Mouse (Mus musculus): Measurements from ENCODE around the gene Kcng1.

Gene Kcng1

GRCm38 (mm10) chr2:168281582-168281981 is at the start of gene Kcng1:
Kcng1 (minus strand) TSS chr2:168281736.
- no peak for DNase-seq (ENCODE audit: low read depth, low spot score)

- DNase-seq (ENCODE audit: low read depth, low spot score) = no peak
Measured at GRCm38 (mm10) chr2:168330421-168331070, 49.0 kb upstream of the Kcng1 start.

DNA sequence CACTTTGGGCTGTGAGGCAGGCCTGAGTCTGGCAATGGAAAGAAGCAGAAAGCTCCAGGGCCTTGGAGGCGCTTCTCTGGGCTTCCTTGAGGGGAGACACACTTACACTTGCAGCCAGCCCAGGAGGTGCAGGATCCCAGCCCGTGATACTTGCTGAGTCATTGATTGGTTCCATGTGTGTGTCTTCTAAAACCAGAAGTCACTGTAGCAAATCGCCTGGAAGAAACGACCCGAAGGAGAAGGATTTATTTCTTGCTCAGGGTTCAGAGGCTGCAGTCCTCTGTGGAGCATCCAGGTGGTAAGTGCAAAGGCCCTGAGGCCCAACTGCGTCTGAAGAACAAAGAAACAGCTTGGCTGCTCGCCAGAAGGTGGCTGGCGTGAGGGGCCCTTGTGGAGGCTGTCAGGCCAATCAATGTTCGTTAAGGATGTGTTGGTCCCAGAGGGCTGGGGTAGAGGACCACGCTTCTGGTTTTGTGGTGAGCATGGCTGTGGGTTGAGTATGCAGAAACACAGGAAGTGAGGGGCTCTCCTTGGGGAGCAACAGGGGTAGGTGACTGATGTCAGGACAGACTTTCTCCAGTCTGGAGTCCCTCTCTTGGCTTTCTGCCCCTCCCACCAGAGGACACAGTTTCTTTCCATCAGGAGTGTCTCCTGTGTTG is 40.3 kb upstream of the Kcng1 start:
- DNase-seq (ENCODE audit: low read depth, low spot score) = no peak

DNA sequence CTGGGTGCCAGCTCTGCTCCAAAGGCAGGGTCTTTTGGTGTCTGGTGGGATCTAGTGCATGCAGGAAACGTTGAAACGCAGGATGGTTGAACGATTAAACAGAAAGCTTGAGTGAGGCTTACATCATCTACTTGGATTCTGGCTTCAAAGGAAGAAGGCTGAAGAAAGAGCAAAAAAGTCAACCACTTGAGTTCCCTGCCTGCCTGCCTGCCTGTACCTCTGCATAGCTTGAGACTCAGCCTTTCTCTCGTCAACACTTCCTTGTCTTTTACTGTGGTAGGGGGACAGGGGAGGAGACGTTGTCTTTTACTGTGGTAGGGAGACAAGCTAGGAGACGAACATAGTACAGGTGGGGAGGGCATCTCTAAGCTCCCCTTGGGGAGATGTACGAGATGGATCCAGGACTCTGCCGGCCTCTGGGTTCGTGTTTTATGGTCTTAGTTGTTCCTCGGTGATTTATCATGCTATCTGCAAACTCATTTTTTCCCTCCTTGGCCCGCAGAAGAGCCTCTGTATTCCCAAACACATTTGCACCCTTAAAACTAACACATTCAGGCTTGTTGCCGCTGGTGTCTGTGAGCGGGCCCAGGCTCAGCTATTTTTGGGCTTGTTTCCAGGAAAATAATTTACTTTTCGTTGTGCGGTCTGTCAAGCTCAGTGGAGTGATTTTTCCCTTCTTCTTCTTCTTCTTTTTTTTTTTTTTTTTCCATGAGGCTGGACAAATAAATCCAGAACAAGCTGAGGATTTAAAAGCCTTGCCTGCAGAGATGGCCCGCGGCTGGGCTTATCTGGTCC is 39.0 kb upstream of the Kcng1 start:
- no peak for DNase-seq (ENCODE audit: low read depth, low spot score)

DNA sequence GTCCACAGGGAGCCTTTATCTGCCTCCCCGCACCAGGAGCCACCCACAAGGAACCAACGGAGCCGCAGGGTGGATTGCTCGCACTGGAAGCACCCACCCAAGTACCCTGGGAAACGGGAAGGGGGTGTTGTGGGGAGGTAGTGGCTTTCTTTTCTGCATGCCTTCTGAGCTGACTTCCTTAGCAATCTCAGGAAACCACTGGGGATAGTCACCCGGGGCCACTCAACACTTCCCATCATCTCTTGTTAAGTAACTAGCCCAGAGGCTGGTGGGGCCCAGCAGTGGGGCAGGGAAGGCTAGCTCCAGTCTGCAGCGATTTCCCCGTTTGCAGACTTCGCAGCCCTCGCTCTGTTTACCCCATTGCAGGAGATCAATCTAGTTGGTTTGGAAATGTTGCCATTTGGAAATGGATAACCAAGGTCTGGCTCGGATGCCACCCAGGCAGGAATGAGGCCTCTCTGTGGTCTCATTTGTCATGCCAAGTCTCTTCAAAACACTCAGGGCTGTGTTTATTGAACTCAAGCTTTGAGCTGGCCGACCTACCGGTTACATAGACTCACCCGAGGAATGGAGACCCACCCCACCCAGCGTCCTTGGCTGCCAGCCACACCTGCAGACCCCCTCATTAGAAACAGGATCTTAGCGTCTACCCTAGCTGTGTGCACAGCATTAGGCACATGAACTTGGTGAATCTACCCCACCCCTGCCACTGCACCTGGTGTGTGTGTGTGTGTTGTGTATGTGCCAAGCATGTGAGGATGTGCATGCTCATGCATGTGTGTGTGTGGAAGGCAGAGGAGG is 33.3 kb upstream of the Kcng1 start:
- no peak for DNase-seq (ENCODE audit: low read depth, low spot score)

DNA sequence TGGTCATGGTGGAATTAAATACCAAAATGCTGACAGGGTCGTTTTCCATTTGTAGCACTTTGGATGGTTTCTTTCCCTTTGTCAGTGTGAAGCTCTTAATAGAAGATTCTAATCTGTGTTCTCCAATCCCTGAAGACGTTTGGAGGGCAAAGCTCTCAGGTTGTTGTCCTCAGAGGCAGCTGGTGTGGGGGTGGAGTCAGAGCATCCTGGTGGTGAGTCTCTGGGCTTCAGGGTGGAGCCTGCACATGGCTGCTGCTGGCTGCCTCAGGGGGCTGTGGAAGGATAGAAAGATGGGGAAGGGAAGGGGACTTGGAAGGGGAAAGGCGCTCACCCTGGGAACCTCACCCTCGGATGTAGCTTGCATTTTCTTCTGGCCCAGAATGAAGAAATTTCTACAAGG is 31.0 kb upstream of the Kcng1 start:
- peak; percentile 19 for DNase-seq (ENCODE audit: low read depth, low spot score)

- DNase-seq (ENCODE audit: low read depth, low spot score) = peak; percentile 95
Measured at GRCm38 (mm10) chr2:168311006-168311405, 29.5 kb upstream of the Kcng1 start.

DNA sequence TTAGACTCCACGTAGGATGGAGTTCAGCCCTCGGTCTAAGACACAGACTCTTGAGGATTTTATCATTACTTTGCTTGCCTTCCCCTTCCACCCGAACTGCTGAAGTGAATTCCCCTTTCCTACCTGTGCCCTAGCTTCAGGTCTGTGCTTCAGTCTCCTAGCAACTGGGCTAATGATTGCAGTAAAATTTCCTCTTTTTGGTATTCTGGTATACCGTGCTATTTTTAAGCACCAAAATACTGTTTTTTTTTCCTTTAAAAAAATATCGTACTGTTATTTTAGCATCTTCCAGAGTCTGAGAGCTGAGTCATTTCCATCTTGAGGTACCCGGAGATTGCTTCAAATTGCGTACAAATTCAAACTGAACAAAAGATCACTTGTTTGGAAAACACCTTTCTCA is 27.4 kb upstream of the Kcng1 start:
- DNase-seq (ENCODE audit: low read depth, low spot score) = no peak

GRCm38 (mm10) chr2:168299650-168300049 is 18.1 kb upstream of the Kcng1 start:
- DNase-seq (ENCODE audit: low read depth, low spot score) = no peak

- DNase-seq (ENCODE audit: low read depth, low spot score) = peak; percentile 54
Measured at GRCm38 (mm10) chr2:168296530-168296929, 15.0 kb upstream of the Kcng1 start.

DNA sequence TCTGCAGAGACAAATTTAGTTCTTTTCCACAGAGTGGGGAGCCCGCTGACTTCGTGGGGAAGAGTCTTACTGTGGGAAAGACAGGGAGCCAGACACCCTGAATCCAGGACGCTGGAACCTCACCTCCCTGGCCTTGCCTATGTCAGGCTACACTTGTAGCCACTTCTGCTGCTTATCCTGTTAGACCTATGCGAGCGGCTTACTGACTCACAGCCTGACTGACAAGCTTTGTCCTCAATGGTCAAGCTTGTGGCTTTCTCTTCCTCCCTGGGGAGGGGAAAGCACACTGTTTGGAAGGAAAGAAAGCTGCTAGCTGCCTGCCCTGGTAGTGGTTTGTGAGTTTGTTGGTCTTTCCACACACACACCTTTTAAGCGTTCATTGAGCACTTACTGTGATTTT is 11.0 kb upstream of the Kcng1 start:
- no peak for DNase-seq (ENCODE audit: low read depth, low spot score)

DNA sequence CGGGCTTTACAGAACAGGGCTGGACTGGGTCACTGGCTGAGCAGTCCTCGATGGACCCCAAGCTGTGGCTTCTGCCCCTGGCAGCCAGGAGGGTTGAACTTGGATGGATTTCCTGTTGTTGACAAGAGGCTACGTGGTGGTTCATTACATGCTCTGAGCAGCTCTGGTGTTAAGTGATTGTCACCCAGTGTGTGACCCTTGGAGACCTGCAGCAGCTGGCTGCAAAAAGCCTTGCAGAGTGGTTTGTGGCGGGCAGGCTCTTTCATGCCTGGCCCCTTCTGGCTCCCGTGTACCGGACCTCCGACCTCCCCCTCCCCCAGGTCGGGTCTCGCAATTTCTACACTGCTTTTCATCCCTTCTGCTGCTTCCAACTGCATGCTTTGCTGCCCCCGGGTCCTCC is 10.5 kb upstream of the Kcng1 start:
- DNase-seq (ENCODE audit: low read depth, low spot score) = no peak

DNA sequence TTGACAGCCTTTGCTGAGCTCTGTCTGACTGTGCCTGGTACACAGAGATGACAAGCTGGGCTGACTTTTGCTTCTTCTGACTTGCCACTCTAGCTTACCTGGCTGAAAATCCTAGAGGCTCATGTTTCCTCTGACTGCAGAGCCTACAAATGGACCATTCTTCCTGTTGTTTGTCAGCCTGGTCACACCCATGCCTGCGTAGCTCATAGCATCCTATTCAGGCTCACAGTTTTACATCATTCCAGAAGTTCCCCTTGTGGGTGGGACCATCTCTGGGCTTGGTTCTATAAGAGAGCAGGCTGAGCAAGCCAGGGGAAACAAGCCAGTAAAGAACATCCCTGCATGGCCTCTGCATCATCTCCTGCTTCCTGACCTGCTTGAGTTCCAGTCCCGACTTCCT is 8.3 kb upstream of the Kcng1 start:
- no peak for DNase-seq (ENCODE audit: low read depth, low spot score)

- no peak for DNase-seq (ENCODE audit: low read depth, low spot score)
Measured at GRCm38 (mm10) chr2:168289016-168289415, 7.5 kb upstream of the Kcng1 start.

GRCm38 (mm10) chr2:168286987-168287386 is 5.5 kb upstream of the Kcng1 start:
- no peak for DNase-seq (ENCODE audit: low read depth, low spot score)

DNA sequence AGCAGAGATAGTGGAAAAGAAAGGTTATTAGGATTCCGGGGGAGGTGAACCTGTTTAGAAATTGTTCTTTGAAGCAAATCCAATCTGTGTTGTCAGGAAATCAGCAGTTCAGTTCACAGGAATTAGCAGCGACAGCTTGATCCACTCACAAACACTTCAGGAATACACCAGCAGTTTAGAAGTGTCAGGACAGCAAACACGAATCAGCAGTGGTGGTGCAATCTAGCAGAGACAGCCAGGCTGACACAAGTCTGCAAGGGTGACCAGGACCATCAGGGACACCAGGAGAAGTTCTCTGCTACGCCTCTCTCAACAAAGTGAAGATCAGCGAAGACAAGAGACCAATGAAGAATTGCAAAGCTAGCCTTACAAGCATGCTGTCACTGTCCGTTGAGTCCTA is 3.6 kb upstream of the Kcng1 start:
- no peak for DNase-seq (ENCODE audit: low read depth, low spot score)

GRCm38 (mm10) chr2:168280729-168281581 is 581 bp downstream of the Kcng1 start:
- no peak for DNase-seq (ENCODE audit: low read depth, low spot score)

GRCm38 (mm10) chr2:168274374-168274935 is 7.1 kb downstream of the Kcng1 start:
- peak; percentile 70 for DNase-seq (ENCODE audit: low read depth, low spot score)

- DNase-seq (ENCODE audit: low read depth, low spot score) = no peak
Measured at GRCm38 (mm10) chr2:168273387-168273786, 8.1 kb downstream of the Kcng1 start.

GRCm38 (mm10) chr2:168268033-168268432 is 13.5 kb downstream of the Kcng1 start:
- DNase-seq (ENCODE audit: low read depth, low spot score) = peak; percentile 31

GRCm38 (mm10) chr2:168260900-168261299 is 20.6 kb downstream of the Kcng1 start:
- DNase-seq (ENCODE audit: low read depth, low spot score) = no peak
